ENCODE assay signal across 17 mouse cellular contexts in the genomic region with DNA sequence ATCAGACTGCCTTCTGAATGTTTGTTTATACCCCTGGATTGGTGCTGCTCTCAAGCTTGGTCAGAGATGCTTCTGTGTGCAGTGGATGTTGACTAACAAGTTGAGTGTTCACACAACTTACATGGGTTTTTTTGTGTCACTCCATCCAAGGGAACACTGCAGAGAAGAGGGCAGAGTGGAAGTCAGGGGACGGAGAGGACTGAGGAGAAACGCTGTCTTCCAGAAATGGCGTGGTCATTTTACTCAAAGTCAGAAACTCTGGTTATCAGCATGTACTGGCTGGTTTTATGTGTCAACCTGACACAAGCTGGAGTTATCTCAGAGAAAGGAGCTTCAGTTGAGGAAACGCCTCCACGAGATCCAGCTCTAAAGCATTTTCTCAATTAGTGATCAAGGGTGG.
"Had no signal": no experiment of that assay in that cellular context is flagged by ENCODE, and none has a peak within 500 bp of the region (broad histone marks: within the 10 kb centered on the region; RNA-seq: fewer than 3 reads in every experiment).

No protein-coding gene starts in this region.

- ATAC-seq: midbrain, embryonic 15.5 days had no signal

- DNase-seq: kidney, postnatal 10 days; kidney, postnatal 36 days; layer of hippocampus, postnatal 36 days; liver, embryonic 13.5 days; lung, adult 2 months; lung, postnatal 14 days; lung, postnatal 4 days; retina, postnatal 1 day; thymus, adult 2 months; thymus, postnatal 14 days; thymus, postnatal 4 days had no signal

- H3K27me3 ChIP-seq: kidney, embryonic 15.5 days; liver, embryonic 13.5 days; midbrain, embryonic 15.5 days; neural tube, embryonic 13.5 days had no signal

- H3K27ac ChIP-seq: kidney, embryonic 15.5 days; left cerebral cortex, adult 2 months; liver, embryonic 13.5 days; midbrain, embryonic 15.5 days; neural tube, embryonic 13.5 days; stomach, postnatal 0 days had no signal

- H3K9ac ChIP-seq: kidney, embryonic 15.5 days; liver, embryonic 13.5 days; midbrain, embryonic 15.5 days; neural tube, embryonic 13.5 days had no signal

- H3K4me2 ChIP-seq: kidney, embryonic 15.5 days; liver, embryonic 13.5 days; midbrain, embryonic 11.5 days; midbrain, embryonic 15.5 days; neural tube, embryonic 13.5 days had no signal

- H3K4me1 ChIP-seq: kidney, embryonic 15.5 days; liver, embryonic 13.5 days; midbrain, embryonic 15.5 days; neural tube, embryonic 13.5 days had no signal

- H3K9me3 ChIP-seq: kidney, embryonic 15.5 days; liver, embryonic 13.5 days; midbrain, embryonic 15.5 days; neural tube, embryonic 13.5 days had no signal

- H3K4me3 ChIP-seq: kidney, embryonic 15.5 days; left cerebral cortex, adult 2 months; liver, embryonic 13.5 days; midbrain, embryonic 15.5 days; neural tube, embryonic 13.5 days had no signal
